Mouse (Mus musculus) liver, postnatal 0 days (tissue): ENCODE results near the gene Gm20532. TPM values are rescaled to one million over a fixed set of nuclear protein-coding genes. Genes with fewer than 3 reads are reported as not detected.

ENCODE experiments used
- ATAC-seq: fragments of 200-750 bp; cut with Nextera tagmentation; 2 replicates; pipeline ENCODE4 v1.8.0; 2017; ENCODE audit warnings: mild to moderate bottlenecking, moderate library complexity
- DNase-seq: peaks from one replicate; pipeline ENCODE4 v3.0.0-alpha.2; 2016
- H3K27ac ChIP-seq: fragments of 300-500 bp; sonication (generic); 2 replicates; pipeline ENCODE4 v1.5.1; 2014; ENCODE audit warnings: antibody characterized with exemption, moderate library complexity, mild to moderate bottlenecking, low read depth
- H3K27me3 ChIP-seq: fragments of 300-500 bp; sonication (generic); 2 replicates; pipeline ENCODE4 v1.6.1; 2014; ENCODE audit warnings: low read length, control low read depth, mixed read lengths; ENCODE audit not compliant: insufficient read depth
- H3K36me3 ChIP-seq: fragments of 300-500 bp; sonication (generic); replicated peaks from 2 replicates; pipeline ENCODE4 v1.6.1; 2014; ENCODE audit warnings: mild to moderate bottlenecking, control low read depth, low read length, moderate library complexity, mixed read lengths; ENCODE audit not compliant: insufficient read depth
- H3K4me1 ChIP-seq: fragments of 300-500 bp; sonication (generic); 2 replicates; pipeline ENCODE4 v1.6.1; 2014; ENCODE audit warnings: antibody characterized with exemption, mild to moderate bottlenecking, control low read depth; ENCODE audit not compliant: insufficient read depth
- H3K4me2 ChIP-seq: fragments of 300-500 bp; sonication (generic); 2 replicates; pipeline ENCODE4 v1.6.1; 2014; ENCODE audit warnings: low read depth, mild to moderate bottlenecking, low read length, moderate library complexity, mixed read lengths
- H3K4me3 ChIP-seq: fragments of 300-500 bp; sonication (generic); 2 replicates; pipeline ENCODE4 v1.5.1; 2014; ENCODE audit warnings: low read depth, low read length
- H3K9ac ChIP-seq: fragments of 300-500 bp; sonication (generic); replicated peaks from 2 replicates; pipeline ENCODE4 v1.6.1; 2014; ENCODE audit warnings: mild to moderate bottlenecking, moderate library complexity
- H3K9me3 ChIP-seq: fragments of 300-500 bp; sonication (generic); 2 replicates; pipeline ENCODE4 v1.6.1; 2016; ENCODE audit warnings: mild to moderate bottlenecking, control low read depth, low read length, mixed read lengths
- CTCF ChIP-seq: sonication (generic); IDR thresholded peaks from 2 replicates; pipeline ENCODE4 v1.5.1; 2016; ENCODE audit warnings: antibody characterized with exemption, low read depth
- EP300 ChIP-seq: IDR thresholded peaks from 2 replicates; pipeline ENCODE4 v1.6.1; 2016; ENCODE audit warnings: antibody characterized with exemption, low read depth, mild to moderate bottlenecking
- WGBS: fragments of 180-500 bp; shearing (Covaris S2); extraction: QIAGEN DNeasy Blood & Tissue Kit; methylation state at CpG from one replicate; pipeline ENCODE4 v1.1.7; 2014; ENCODE audit not compliant: insufficient replicate concordance; 5-methylcytosine and 5-hydroxymethylcytosine counted together
- polyA plus RNA-seq: library from polyadenylated mRNA; unstranded; fragments of >200 nt; fragmentation: Nextera tagmentation; extraction: Ambion mirVana; gene quantifications from 2 replicates; pipeline ENCODE4 v1.2.1, GENCODE M21; 2015

Gm20532 gene
- polyA plus RNA-seq, 1 experiment from 2014 or later: not detected

DNA sequence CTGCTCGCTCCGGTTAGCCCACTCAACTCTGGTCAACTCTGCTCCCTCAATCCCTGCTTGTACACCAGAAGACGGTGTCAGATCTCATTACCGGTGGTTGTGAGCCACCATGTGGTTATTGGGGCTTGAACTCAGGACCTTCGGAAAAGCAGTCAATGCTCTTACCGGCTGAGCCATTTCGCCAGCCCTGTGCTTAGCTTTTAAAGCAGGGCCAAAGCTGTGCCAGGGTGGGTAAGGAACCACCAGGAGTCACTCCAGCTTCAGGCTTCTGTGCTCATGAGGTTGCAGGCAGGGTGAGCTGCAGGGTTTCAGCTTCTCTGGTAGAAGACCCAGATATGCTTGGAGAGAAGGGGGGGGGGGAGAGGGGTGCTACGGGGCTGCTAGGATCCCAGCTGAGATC, 18.9 kb downstream of the Gm20532 start:
- Histone ChIP-seq H3K9me3 (no peaks in the 10 kb centered on the region), H3K4me2 (no peak overlapping the region), H3K9ac (no peak overlapping the region), H3K4me1 (peaks cover 19% of the 10 kb centered on the region), H3K36me3 (no peaks in the 10 kb centered on the region), H3K4me3 (no peak overlapping the region), H3K27me3 (no peaks in the 10 kb centered on the region), H3K27ac (no peak overlapping the region; the same call in 1 of the 2 replicates)
- ATAC-seq (no peak), DNase-seq (no peak)
- 87% methylated on average over 8 of the region's 8 CpGs for WGBS
- TF ChIP-seq EP300: no peak
- TF ChIP-seq CTCF: peak; percentile 18; the same call in 1 of the 2 replicates

DNA sequence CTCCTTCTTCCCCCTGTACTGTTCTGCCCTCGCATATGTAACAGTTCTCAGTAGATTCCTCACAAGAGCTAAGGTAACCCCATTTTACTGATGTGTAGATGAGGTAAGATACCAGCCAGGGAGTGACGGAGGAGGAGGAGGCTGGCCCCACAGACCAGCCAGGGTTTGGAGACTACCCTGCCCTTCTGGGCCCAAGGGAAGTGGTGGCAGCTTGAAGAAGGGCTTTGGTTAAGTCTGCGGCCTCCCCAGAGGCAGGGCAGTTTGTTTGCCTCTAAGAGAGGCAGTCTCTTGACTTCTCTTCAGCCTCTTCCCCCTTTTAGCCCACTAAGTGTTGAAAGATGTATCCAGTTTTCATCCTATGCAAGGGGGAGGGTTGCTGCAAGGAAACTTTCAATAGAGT, 20.1 kb downstream of the Gm20532 start:
- Histone ChIP-seq H3K9me3 (no peaks in the 10 kb centered on the region), H3K4me2 (no peak overlapping the region; the same call in 1 of the 2 replicates), H3K27me3 (no peaks in the 10 kb centered on the region), H3K4me1 (peaks cover 19% of the 10 kb centered on the region), H3K36me3 (no peaks in the 10 kb centered on the region), H3K27ac (peak overlapping the region; percentile 69), H3K4me3 (no peak overlapping the region), H3K9ac (no peak overlapping the region)
- ATAC-seq (no peak), DNase-seq (no peak)
- TF ChIP-seq EP300: no peak
- no peak for TF ChIP-seq CTCF
- WGBS: 55% methylated on average over 3 of the region's 3 CpGs

DNA sequence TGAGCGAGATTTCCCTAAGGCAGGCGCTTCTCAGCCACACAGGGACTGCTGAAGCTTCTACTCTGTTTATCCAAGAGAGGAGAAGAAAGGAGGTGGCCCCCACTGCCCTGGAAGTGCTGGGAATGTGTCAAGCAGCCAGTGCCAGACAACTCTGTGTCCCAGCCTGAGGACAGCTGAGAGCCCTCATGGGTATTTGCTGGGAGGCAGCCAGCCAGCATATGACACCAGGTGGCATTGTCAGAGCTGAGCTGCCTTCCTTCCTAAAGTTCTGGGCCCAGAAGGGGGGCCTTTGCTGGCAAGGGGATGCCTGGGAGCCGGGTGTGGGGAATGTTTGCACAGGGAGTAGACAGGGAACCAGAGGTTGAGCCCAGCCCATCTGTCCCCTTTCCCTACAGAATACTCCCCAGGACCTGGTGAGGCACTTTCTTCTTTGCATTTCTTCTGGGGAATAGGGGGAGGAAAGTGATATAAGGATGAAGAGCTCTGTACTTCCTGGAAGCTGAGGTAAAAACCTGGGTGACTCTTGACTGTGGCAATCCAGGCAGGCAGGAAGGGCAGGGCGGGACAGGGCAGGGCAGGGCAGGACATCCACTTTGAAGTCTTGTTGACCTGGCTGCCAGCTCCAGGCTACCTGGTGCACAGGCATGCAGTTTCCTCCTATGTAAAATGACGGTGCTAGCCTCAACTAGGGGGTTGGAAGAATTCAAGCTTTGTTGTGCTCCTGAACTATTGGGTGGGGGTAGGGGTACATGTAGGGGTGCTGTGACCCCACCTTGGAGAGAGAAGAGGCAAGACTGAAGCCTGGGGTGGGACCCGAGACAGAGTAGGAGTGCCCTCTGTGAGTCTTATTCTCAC, 20.8 kb downstream of the Gm20532 start:
- no peaks in the 10 kb centered on the region for H3K27me3 ChIP-seq
- H3K9me3 ChIP-seq: no peaks in the 10 kb centered on the region
- no peak for TF ChIP-seq CTCF
- no peak for TF ChIP-seq EP300
- DNase-seq (no peak), ATAC-seq (no peak)
- no peaks in the 10 kb centered on the region for H3K36me3 ChIP-seq
- 37% methylated on average over 6 of the region's 6 CpGs for WGBS
- H3K9ac ChIP-seq: no peak overlapping the region
- peak overlapping the region; percentile 69 for H3K27ac ChIP-seq
- no peak overlapping the region for H3K4me3 ChIP-seq
- H3K4me1 ChIP-seq: peaks cover 19% of the 10 kb centered on the region
- peak overlapping the region; percentile 10 for H3K4me2 ChIP-seq

DNA sequence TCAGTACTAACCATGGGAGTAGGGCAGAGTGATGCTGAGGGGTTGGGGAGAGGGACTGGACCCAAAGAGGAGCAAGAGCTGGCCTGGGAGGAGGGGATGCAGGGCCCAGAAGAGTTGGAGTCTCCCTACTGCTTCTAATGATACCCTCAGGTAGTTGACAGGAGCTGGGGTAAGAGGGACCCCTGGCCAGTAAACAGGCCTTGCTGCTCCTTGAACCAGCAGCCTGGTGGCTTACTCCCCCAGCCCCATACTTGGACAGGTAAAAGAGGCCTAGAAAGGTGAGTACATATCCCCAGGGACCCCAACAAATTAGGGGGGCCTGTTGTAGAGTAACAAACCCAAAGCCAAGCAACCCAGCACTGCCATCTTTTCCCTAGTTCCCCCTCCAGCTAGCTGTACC, 22.3 kb downstream of the Gm20532 start:
- H3K36me3 ChIP-seq: no peaks in the 10 kb centered on the region
- no peak overlapping the region for H3K4me2 ChIP-seq
- H3K9ac ChIP-seq: no peak overlapping the region
- no peaks in the 10 kb centered on the region for H3K9me3 ChIP-seq
- TF ChIP-seq EP300: no peak
- TF ChIP-seq CTCF: no peak
- no peak for DNase-seq
- H3K4me1 ChIP-seq: peaks cover 17% of the 10 kb centered on the region
- no peaks in the 10 kb centered on the region for H3K27me3 ChIP-seq
- H3K4me3 ChIP-seq: no peak overlapping the region
- ATAC-seq: no peak
- no peak overlapping the region for H3K27ac ChIP-seq

DNA sequence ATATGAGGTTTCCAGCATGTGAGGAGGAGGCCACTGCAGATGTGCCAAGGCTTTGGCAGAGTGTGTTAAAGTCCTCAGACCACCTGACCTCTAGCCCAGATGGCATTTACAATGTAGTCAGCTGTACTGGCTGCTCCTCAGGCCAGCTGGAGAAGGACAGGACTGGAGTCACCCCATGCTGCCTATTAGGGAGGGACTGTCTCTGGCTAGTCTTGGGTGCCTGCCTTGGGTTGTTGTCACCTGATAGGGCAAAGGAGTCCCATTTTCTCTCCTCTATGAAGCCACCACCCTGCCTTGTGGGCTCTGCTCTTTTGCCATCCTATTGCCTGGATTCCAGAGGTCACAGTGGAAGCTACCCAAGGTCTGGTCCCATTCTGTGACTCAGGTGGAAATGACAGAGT, 22.8 kb downstream of the Gm20532 start:
- H3K4me2 ChIP-seq: no peak overlapping the region
- TF ChIP-seq CTCF: no peak
- H3K27ac ChIP-seq: no peak overlapping the region
- H3K9me3 ChIP-seq: no peaks in the 10 kb centered on the region
- no peak for DNase-seq
- H3K36me3 ChIP-seq: no peaks in the 10 kb centered on the region
- no peak for ATAC-seq
- H3K4me1 ChIP-seq: peaks cover 16% of the 10 kb centered on the region
- no peaks in the 10 kb centered on the region for H3K27me3 ChIP-seq
- no peak overlapping the region for H3K4me3 ChIP-seq
- H3K9ac ChIP-seq: no peak overlapping the region

DNA sequence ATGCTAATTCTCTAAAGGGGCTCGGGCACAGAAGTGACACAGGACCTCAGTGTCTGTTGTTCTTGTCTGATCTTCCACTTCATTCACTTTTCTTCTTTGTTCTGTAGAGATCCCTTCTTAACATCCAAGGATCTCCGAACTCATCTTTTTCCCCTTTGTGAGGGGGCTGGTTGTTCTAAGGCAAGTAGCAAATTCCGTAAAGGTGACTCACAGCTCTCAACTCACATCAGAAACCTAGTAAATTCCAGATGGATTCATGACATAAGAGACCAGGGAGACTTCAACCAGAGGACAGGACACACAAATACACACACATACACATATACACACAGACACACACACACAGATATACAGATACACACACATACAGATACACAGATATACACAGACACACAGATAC, 24.1 kb downstream of the Gm20532 start:
- no peaks in the 10 kb centered on the region for H3K36me3 ChIP-seq
- TF ChIP-seq CTCF (no peak), EP300 (no peak)
- no peak overlapping the region for H3K9ac ChIP-seq
- DNase-seq (no peak), ATAC-seq (no peak)
- no peak overlapping the region for H3K4me3 ChIP-seq
- no peak overlapping the region for H3K4me2 ChIP-seq
- no peak overlapping the region for H3K27ac ChIP-seq
- H3K9me3 ChIP-seq: no peaks in the 10 kb centered on the region
- WGBS: 80% methylated on average over 3 of the region's 3 CpGs
- H3K4me1 ChIP-seq: peaks cover 12% of the 10 kb centered on the region
- H3K27me3 ChIP-seq: no peaks in the 10 kb centered on the region

DNA sequence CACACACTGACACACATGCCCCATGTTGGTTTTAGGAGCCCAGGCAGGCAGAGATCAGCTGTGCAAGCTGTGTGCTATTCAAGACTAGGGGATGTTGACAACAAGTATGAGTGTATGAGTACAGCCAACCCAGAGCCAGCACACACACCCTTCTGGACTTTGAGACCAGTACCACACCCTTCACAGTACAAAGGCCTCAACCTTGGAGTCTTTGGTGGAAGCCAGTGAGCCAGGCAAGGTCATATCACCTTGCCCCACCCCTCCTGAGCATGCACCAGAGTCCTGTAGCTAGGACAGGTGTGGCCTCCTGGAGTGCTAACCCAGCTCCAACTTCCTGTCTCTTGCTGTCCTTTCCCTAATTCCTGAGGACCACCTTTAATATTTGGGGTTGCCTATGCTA, 24.6 kb downstream of the Gm20532 start:
- TF ChIP-seq EP300 (no peak), CTCF (no peak)
- Histone ChIP-seq H3K4me1 (peaks cover 9% of the 10 kb centered on the region), H3K36me3 (no peaks in the 10 kb centered on the region), H3K4me3 (no peak overlapping the region), H3K27me3 (no peaks in the 10 kb centered on the region), H3K27ac (no peak overlapping the region), H3K9ac (no peak overlapping the region), H3K9me3 (no peaks in the 10 kb centered on the region), H3K4me2 (no peak overlapping the region)
- no peak for DNase-seq
- ATAC-seq: peak; percentile 89
